Mouse (Mus musculus) lung, adult 2 months (tissue): Measurements from ENCODE around the gene A730049H05Rik. TPM values are rescaled to one million over a fixed set of nuclear protein-coding genes. Genes with fewer than 3 reads are reported as not detected.

ENCODE experiments used
- DNase-seq: peaks from one replicate; pipeline ENCODE4 v3.0.0; 2022
- H3K4me1 ChIP-seq: fragments of 200-500 bp; 2 replicates; pipeline ENCODE4 v1.6.1; 2011; ENCODE audit warnings: low read length; ENCODE audit not compliant: control insufficient read depth, insufficient read depth
- H3K4me3 ChIP-seq: fragments of 200-500 bp; replicated peaks from 2 replicates; pipeline ENCODE3; 2011; ENCODE audit warnings: low read depth, mild to moderate bottlenecking, control low read depth, low read length; ENCODE audit errors: extremely low read depth
- CTCF ChIP-seq: fragments of 200-500 bp; IDR thresholded peaks from 2 replicates; pipeline ENCODE4 v1.5.1; 2011; ENCODE audit warnings: mild to moderate bottlenecking, low read length, control low read depth; ENCODE audit not compliant: insufficient read depth
- POLR2A ChIP-seq: fragments of 200-500 bp; IDR thresholded peaks from 2 replicates; pipeline ENCODE4 v1.6.1; 2011; ENCODE audit warnings: low read depth, mild to moderate bottlenecking, control low read depth, low read length, borderline replicate concordance; ENCODE audit errors: extremely low read depth
- WGBS: fragments of 180-500 bp; shearing (Covaris S2); methylation state at CpG from one replicate; pipeline ENCODE4 v1.1.7; 2018; 5-methylcytosine and 5-hydroxymethylcytosine counted together
- polyA plus RNA-seq: library from polyadenylated mRNA; depleted of rRNA; stranded (reverse); fragments of >200 nt; gene quantifications from 2 replicates; pipeline ENCODE4 v1.2.3, GENCODE M21; 2012

A730049H05Rik gene
- polyA plus RNA-seq, 1 experiment = 0.08 TPM

DNA sequence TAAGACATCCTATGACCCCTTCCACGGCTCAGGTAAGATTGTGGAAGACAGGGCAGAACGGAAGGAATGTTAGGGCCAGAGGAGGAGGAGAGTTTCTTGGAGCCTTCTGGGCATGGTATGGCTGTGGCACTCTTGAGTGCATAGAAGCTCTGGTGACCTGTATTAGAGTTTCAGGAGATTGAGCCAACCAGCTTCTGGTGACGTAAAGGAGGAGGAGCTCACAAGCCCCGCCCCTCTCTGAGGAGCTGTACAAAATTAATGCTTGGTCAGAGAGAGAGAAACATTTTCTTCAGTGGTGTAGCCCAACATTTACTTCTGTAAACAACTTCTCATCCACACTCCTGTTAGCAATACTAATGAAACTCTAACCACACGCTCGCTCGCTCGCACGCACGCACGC, 13.9 kb upstream of the A730049H05Rik start:
- WGBS = 95% methylated on average over 11 of the region's 11 CpGs
- no peak for DNase-seq
- TF ChIP-seq POLR2A (no peak), CTCF (no peak)
- Histone ChIP-seq H3K4me1 (peaks cover 2% of the 10 kb centered on the region; the same call in 1 of the 2 replicates), H3K4me3 (no peak overlapping the region)

DNA sequence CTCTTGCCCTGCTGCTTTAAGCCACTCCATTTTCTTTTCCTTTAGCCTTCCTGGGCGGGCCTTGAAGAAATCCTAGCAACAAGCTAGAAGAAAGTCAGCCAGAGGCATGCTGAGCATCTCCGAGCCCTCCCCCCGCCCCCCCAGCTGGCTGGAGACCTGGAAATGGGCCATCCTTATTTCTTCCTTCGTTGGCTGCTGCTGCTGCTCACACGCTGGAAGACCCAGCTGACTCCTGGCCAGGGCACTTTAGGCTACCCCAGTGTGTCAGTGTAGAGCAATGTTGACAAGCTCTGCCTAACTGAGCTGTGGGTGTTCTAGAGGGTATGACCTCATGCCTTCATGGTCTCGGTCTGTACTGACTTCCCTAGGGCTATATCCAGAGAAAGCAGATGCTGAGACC, 13.1 kb upstream of the A730049H05Rik start:
- no peak for DNase-seq
- Histone ChIP-seq H3K4me1 (peaks cover 2% of the 10 kb centered on the region; the same call in 1 of the 2 replicates), H3K4me3 (no peak overlapping the region)
- 45% methylated on average over 6 of the region's 6 CpGs for WGBS
- no peak for TF ChIP-seq CTCF
- no peak for TF ChIP-seq POLR2A

DNA sequence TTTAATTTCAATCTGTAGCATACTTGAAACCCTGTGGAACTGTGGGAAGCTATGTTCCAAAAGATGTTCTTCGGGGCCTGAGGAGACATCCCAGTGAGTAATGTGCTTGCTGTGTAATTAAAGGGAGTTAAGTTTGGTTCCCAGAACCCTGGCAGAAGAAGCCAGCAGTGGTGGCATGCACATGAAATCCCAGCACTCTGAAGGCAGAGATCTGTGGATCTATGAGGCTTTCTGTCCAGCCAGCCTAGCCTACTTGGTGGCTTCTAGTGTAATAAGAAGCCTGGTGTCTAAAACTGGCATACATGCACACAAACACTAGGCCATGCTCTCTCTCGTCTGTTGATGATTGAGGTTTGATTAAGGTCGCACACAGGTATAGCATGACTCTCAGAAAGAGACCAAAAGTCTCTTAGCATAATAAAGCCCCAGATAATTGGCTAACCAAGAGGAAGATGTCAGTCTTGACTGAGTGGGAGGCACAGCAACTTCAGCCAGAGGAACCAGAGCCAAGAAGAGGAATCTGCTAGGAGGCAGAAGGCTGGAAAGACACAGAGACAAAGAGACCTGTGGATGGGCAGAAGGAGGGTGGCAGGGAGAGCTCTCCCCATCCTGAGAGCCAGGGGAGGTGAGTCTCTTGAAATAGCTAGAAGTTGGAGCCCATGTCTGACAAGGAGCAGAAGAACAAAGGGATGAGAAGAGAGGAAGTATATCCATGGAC, 11.9 kb upstream of the A730049H05Rik start:
- Histone ChIP-seq H3K4me3 (no peak overlapping the region), H3K4me1 (peaks cover 2% of the 10 kb centered on the region; the same call in 1 of the 2 replicates)
- no peak for TF ChIP-seq CTCF
- no peak for TF ChIP-seq POLR2A
- 85% methylated on average over 3 of the region's 3 CpGs for WGBS
- DNase-seq = no peak

- DNase-seq = no peak
- no peaks in the 10 kb centered on the region; the same call in 1 of the 2 replicates for H3K4me1 ChIP-seq
- no peak for TF ChIP-seq CTCF
- WGBS = 93% methylated on average over 3 of the region's 3 CpGs
- no peak overlapping the region for H3K4me3 ChIP-seq
Measured at GRCm38 (mm10) chr6:92809818-92810217, 6.5 kb upstream of the A730049H05Rik start.

- 95% methylated on average over 2 of the region's 2 CpGs for WGBS
- Histone ChIP-seq H3K4me3 (no peak overlapping the region), H3K4me1 (no peaks in the 10 kb centered on the region; the same call in 1 of the 2 replicates)
- no peak for DNase-seq
- no peak for TF ChIP-seq CTCF
- TF ChIP-seq POLR2A = no peak
Measured at GRCm38 (mm10) chr6:92810628-92811027, 5.7 kb upstream of the A730049H05Rik start.

DNA sequence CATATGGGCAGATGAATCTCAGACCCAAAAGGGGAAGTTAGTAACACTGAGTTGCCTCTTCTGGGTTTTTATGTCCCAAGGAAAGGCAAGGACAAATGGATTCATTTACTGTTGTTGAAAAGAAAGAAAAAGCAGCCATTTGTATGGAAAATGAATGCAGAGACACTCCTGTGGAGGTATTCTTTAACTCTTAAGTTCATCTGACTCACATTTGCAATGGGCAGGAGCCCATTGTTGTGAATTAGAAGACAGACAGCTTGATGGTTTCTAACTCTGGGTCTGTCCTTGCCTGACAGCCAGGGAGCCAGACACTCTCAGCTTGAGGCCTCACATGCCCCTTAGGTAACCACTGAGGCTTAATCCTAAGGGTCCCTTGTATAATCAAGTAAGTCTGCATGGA, 4.7 kb upstream of the A730049H05Rik start:
- Histone ChIP-seq H3K4me1 (peaks cover 3% of the 10 kb centered on the region), H3K4me3 (no peak overlapping the region)
- TF ChIP-seq POLR2A (no peak), CTCF (no peak)
- no peak for DNase-seq

GRCm38 (mm10) chr6:92812702-92813370, 3.4 kb upstream of the A730049H05Rik start:
- TF ChIP-seq POLR2A (no peak), CTCF (no peak)
- WGBS = 69% methylated on average over 2 of the region's 2 CpGs
- DNase-seq = no peak
- H3K4me1 ChIP-seq = peaks cover 3% of the 10 kb centered on the region
- no peak overlapping the region for H3K4me3 ChIP-seq

DNA sequence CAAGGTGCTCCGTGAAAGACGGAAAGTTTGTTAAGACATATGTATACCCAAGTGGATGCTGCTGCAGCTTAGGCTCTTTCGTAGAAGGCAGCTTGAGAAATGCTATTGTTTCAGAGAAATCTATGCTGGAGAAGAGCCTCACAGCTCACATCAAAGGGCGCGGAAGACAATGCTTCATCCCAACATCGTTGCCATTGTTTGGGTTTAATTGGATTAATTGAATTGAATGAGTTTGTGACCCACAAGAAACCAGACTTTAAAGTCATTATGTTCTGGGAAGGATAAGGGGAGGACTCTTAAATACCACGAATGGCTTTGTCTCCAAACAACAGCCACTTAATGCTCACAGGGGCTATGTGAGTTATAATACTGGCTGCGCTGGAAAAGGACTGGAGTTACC, 1.4 kb downstream of the A730049H05Rik start:
- WGBS = 74% methylated on average over 8 of the region's 8 CpGs
- no peak overlapping the region for H3K4me3 ChIP-seq
- peaks cover 3% of the 10 kb centered on the region; the same call in 1 of the 2 replicates for H3K4me1 ChIP-seq
- TF ChIP-seq POLR2A (no peak), CTCF (no peak)
- no peak for DNase-seq

DNA sequence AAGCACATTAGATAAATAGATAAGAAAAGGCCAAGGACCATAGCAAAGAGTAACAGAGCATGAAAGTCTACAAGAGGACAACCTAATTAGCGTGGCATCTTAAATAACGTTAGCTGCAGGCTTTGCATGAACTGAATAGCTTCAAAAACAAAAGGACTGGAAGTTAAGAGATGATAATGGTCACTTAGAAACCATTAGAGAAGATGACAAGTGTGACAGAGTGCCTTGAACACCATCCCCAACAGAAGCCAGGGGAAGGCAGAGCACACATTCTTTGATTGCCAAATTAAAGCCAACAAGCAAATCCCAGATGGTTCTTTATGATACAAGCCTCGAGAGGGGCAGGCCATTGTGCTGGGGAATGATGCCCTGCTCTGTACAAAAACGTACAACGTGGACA, 5.3 kb downstream of the A730049H05Rik start:
- 77% methylated on average over 5 of the region's 5 CpGs for WGBS
- no peaks in the 10 kb centered on the region for H3K4me1 ChIP-seq
- DNase-seq = no peak
- no peak overlapping the region for H3K4me3 ChIP-seq
- TF ChIP-seq POLR2A = no peak
- no peak for TF ChIP-seq CTCF

DNA sequence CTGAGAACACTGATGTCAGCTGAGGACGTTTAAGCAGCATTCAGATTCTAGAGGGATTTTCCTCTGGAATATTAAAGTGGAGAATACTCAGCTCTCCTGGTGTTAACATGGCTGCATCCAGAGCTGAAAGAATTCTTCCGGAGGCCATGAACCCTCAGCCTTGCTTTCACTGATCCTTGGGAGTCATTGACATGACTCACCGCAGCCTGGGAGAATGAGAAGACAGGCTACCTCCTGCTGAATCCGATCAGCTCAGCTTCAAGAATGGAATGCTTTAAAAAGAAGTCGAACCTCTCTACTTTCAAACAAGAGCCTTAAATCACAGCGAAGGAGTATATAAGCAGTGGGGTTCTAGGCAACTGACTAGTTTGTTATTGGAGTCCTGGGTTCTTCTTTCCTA, 5.7 kb downstream of the A730049H05Rik start:
- TF ChIP-seq CTCF (no peak), POLR2A (no peak)
- no peak overlapping the region for H3K4me3 ChIP-seq
- no peak for DNase-seq
- WGBS = 76% methylated on average over 6 of the region's 6 CpGs
- H3K4me1 ChIP-seq = no peaks in the 10 kb centered on the region
